Mouse (Mus musculus) layer of hippocampus, adult 8-10 months (tissue): Measurements from ENCODE around the gene Mybbp1a. TPM values are rescaled to one million over a fixed set of nuclear protein-coding genes. Genes with fewer than 3 reads are reported as not detected.

Source experiments
- DNase-seq, 2 experiments: peaks; one replicate each; pipeline ENCODE4 v3.0.0; 2022; ENCODE audit warnings: low spot score in 2 of 2
- total RNA-seq, 4 experiments: library from RNA; stranded (reverse); gene quantifications; 2 replicates each; pipeline ENCODE4 v1.2.4; 2022

The Mybbp1a gene
- total RNA-seq: 10 to 100 TPM; 55.2 to 64.5 (median 57.8) TPM

DNA sequence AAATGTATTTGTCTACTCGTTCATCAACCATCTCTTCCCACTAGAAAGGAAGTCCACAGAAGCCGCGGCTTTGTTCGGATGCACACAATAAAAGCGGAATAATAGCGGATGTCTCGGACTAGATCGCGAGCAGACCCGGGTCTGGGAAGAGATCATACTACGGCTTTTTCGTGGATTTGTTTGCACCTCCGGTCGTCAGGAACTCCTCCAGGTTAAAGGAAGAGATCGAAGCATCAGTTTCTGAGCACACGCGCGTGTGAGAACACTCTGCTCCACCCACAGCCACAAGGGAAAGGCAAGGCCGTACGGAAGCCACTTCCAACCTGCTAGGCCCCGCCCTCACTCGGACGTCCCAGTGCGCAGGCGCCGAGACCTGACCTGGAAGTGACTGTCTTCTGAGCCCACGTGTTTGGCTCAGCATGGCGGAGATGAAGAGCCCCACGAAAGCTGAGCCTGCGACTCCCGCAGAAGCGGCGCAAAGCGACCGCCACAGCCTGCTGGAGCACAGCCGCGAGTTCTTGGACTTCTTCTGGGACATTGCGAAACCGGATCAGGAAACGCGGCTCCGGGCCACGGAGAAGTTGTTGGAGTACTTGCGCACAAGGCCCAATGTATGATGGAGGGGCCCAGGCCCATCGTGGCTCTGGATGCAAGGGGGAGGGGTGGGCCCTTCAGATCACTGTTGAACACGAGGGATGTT, at the start of gene Mybbp1a:
TSS of gene Mybbp1a (plus strand) at position 391 of the 700 bp plus-strand sequence.
- peak; percentile 96 to 98 for DNase-seq

DNA sequence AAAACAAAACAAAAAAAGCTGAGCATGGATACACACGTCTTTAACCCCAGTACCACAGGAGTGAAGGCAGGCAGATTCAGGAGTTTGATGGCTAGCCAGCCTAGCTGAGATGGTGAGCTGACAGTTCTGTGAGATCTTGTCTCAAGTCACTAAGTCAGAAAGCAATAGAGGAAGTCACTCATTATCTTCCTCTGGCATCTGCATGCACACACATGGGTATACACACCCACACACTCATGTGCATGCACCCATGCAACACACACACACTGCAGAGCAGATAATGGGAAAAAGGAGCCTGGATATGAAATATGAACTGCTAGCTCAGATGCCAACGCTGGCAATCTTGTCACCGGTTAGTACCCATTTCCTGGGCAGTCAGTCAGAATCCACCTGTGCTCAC, 47.9 kb upstream of the Mybbp1a start:
- DNase-seq: no peak

DNA sequence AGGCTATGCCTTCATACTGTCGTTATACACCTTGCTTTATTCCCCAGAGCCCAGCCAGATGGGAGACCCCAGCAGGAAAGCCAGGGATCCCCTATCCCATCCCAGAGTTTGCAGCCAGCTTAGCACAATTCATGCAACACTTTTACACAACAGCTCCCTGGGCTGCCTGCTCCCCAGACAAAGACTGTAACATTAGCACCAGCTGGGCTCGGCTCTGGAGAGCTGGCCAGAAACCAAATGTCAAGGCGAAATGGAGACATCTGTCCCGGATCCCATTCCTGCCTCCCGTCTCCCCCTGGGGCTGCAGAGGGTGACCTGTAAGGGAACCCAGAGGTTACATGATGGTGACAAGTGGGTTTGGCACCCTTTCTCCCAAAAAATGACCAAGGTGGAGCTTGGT, 47.5 kb upstream of the Mybbp1a start:
- peak in 1 of 2 experiments; percentile 16 for DNase-seq

DNA sequence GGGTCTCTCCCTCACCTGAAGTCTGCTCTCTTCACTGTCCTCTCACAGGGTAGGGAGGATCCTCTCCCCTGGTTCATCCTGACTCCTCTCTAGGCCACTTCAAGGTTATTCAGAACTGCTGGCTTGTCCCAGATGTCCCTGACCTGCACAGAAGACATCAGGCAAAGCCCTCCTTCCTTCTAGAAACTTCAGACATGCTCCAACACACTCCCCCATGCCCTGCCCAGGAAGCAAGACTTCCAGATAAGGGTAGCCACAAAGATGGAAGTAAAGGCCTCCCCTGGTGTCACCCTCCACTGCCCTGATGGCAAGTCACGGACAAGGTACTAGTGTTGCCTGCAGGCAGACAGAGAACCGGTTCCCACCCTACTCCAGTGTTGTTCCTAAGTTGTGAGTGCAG, 46.5 kb upstream of the Mybbp1a start:
- DNase-seq: no peak

- no peak for DNase-seq
These were observed 45.5 kb upstream of the Mybbp1a start for GRCm38 (mm10) chr11:72395652-72396051.

- DNase-seq: no peak
These were observed 44.5 kb upstream of the Mybbp1a start for GRCm38 (mm10) chr11:72396621-72397020.

DNA sequence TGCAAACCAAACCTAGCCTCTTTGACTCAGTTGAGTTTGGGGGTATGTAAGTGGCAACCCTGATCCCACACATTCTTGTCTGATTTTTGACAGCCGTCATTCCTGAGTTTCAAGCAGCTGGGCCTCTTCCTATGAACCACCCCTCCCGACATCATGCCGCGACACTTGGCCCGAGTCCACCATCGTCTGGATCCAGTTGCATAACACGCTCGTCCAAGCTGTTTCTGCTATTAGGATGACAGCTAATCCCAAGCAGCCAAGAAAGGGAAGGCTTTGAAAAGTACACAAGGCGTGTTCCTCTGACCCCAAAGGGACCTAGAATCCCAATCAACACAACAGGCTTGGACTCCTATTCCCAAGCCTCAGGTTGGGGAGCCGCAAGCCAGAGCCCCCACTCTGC, 44.1 kb upstream of the Mybbp1a start:
- peak in 1 of 2 experiments; percentile 27 for DNase-seq

DNA sequence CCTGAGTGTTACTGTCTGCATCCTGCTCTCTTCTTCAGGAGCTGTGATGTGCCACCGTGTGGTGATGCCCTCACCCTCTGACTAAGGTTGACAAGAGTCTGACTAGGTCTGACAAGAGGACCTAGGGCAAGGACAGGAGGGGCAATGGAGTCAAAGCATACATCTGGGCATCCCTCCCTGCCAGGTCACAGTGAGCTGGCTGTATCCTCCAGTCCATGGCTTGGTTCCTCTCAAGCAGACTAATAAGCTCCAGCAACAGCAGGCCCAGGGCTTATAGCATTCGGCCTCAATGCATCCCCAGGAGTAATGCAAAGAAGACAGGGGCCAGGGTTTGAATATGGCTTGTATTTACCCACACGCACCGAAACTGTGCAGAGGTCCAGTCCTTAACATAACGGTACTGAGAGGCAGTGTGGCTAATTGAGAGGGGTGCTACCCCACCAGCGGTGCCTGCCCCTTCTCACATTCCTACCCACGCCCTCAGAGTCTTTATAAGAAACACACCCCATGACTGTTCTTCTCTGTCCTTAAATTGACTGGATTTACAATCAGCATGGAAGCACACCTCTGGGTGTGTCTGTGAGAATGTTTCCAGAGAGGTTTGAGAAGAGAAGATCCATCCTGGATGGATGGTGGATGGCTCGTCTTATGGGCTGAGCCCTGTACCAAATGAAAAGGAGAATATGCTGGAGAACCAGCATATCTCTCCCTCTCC, 43.2 kb upstream of the Mybbp1a start:
- no peak for DNase-seq

DNA sequence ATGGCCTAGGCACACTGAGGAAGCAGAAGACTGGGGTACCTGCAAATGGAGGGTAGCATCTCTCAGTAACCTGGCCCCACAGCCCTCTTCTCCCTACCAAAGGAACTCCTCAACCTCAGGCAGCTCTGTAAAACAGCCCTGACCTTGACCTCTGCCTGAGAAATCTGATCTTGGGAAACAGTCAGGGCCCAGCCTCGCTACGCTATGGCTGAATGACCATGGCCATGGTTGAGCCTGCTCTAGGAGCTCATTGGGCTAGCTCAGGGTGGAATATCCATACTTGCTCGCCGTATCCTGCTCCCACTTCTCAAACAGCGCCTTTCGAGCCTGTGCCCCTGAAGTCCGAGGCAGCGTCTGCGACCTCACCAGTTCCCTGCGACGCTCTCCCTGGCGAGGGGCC, 40.1 kb upstream of the Mybbp1a start:
- no peak for DNase-seq

- DNase-seq: no peak
These were observed 39.1 kb upstream of the Mybbp1a start for GRCm38 (mm10) chr11:72402017-72402416.

GRCm38 (mm10) chr11:72402969-72403368, 38.2 kb upstream of the Mybbp1a start:
- DNase-seq: no peak

- DNase-seq: no peak
These were observed 35.6 kb upstream of the Mybbp1a start for GRCm38 (mm10) chr11:72405532-72405931.

GRCm38 (mm10) chr11:72406079-72406675, 35.0 kb upstream of the Mybbp1a start:
- DNase-seq: no peak

DNA sequence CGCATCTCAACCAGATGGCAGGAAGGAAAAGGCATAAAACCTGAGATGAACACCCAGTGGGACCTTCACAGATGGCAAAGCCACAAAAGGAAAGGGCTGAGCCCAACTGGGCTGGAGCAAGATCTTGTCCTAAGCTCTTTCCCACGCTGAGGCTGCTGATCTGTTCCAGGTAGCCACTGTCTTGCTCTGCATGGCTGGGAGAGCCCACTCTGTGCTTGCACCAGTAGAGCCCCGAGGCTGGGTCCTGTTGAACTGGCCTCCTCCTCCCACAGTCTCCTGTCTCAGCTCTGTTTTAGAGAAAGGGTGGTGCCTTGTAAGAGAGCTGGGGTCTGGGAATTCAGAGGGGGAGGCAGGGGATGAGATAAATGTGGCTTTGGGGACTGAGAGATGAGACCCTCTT, 34.1 kb upstream of the Mybbp1a start:
- DNase-seq: no peak

DNA sequence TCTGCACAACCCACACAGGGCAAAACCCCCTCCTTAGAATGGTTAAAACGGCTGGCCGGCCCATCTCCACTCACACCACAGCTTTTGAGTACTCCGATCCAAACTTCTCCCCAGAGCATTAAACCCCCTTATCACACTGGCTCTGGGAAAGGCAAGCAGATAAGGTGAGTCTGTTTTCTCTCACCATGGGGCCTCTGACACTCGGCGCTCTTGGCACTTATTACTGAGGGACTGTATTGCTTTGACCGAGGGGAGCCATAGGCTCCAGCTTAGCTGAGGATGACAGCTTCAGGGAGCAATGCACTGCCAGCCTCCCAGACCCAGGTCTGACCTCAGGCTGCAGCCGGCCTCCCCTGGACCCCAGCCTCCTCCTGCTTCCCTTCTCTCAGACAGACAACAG, 33.6 kb upstream of the Mybbp1a start:
- DNase-seq: no peak

GRCm38 (mm10) chr11:72408451-72409170, 32.5 kb upstream of the Mybbp1a start:
- no peak for DNase-seq

GRCm38 (mm10) chr11:72409649-72410385, 31.3 kb upstream of the Mybbp1a start:
- no peak for DNase-seq

GRCm38 (mm10) chr11:72410521-72411092, 30.5 kb upstream of the Mybbp1a start:
- no peak for DNase-seq

DNA sequence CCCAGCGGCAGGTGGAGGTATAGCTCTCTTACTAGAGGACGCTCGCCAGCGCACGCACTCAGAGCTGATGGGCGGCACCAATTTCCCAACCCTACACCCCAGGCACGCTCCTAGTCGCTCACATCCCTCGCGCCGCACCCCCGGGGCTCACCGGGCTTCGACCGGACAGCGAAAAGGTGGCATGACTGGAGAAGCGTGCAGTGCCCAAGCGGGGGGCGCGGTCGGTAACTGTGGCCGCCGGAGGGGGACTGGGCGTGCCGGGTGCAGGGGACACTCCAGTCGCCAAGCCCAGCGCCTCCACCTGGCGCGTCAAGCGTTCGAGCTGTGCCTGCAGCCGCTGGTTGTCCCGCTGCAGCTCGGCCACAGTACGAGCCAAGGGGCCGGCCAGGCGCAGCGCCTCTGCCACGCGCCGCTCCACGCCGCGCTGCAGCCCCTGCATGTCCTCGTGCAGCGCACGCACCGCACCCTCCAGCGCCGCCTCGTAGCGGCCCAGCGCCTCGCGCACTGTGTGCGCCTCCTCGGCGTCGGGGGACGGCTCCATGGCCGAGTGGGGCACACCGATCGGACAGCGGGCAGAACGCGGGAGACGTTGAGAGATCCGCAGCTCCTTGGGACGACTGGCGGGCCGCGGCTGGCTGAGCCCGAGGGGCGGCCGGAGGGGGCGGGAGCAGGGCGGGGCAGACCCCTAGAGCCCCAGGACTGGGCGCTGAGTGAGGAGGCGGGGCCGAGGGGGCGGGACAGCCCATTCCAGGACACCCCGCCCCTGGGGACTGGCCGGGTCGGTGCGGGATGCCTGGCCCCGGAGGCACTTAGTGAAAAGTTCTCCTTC, 29.8 kb upstream of the Mybbp1a start, which contains the start of gene Smtnl2:
TSS of gene Smtnl2 (minus strand) at position 621 of the 829 bp plus-strand sequence.
- DNase-seq: peak in 1 of 2 experiments; percentile 29

DNA sequence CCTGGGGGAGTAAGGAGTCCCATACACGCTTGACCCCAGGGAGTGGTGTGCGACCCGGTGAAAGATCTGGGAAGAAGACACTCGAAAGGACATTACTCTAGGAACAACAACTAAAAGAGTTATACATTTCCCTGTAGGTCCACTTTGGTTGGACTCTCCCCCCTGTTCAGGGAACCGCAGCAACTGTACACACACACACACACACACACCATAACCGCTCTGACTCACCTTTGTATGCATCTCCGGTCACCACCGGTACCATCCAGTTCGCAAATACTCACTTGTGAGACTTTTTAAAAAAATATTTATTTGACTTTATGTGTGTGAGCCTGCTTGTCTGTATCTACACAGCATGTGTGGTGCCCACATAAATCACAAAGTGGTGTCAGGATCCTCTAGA, 29.2 kb upstream of the Mybbp1a start:
- DNase-seq: no peak
